Mouse (Mus musculus) ovary, postnatal 10 days (tissue): ENCODE measurements around the gene Coil.
"Not testable (repeated sequence)": the region's sequence is repeated elsewhere in the genome, so short reads cannot be mapped to it uniquely, and the experiment has no call there.

Source experiments
- DNase-seq: peaks from one replicate; pipeline ENCODE4 v3.0.0; 2022; ENCODE audit warnings: low spot score

Gene Coil

GRCm38 (mm10) chr11:89006404-89006803, 36.4 kb downstream of the Coil start:
- DNase-seq, result no peak

- DNase-seq, result no peak
These were observed 37.5 kb downstream of the Coil start for GRCm38 (mm10) chr11:89007582-89007981.

- no peak for DNase-seq
These were observed 39.0 kb downstream of the Coil start for GRCm38 (mm10) chr11:89009066-89009465.

- DNase-seq, result no peak
These were observed 39.4 kb downstream of the Coil start for GRCm38 (mm10) chr11:89009496-89009895.

- no peak for DNase-seq
These were observed 42.2 kb downstream of the Coil start for GRCm38 (mm10) chr11:89012241-89012640.

- no peak for DNase-seq
These were observed 47.6 kb downstream of the Coil start for GRCm38 (mm10) chr11:89017514-89018182.

GRCm38 (mm10) chr11:89020681-89021305, 50.7 kb downstream of the Coil start:
- no peak for DNase-seq

- DNase-seq, result no peak
These were observed 51.6 kb downstream of the Coil start for GRCm38 (mm10) chr11:89021687-89022086.

GRCm38 (mm10) chr11:89022120-89022731, 52.2 kb downstream of the Coil start:
- DNase-seq, result no peak

- no peak for DNase-seq
These were observed 53.4 kb downstream of the Coil start for GRCm38 (mm10) chr11:89023477-89023876.

- DNase-seq, result no peak
These were observed 54.3 kb downstream of the Coil start for GRCm38 (mm10) chr11:89024181-89024881.

GRCm38 (mm10) chr11:89025603-89026002, 55.6 kb downstream of the Coil start:
- DNase-seq, result no peak

GRCm38 (mm10) chr11:89026117-89026516, 56.1 kb downstream of the Coil start:
- DNase-seq, result no peak

- no peak for DNase-seq
These were observed 57.9 kb downstream of the Coil start for GRCm38 (mm10) chr11:89027955-89028361.

GRCm38 (mm10) chr11:89028871-89029405, 58.9 kb downstream of the Coil start:
- no peak for DNase-seq

GRCm38 (mm10) chr11:89030552-89030951, 60.5 kb downstream of the Coil start:
- DNase-seq, result no peak

- DNase-seq, result no peak
These were observed 61.1 kb downstream of the Coil start for GRCm38 (mm10) chr11:89031189-89031588.

GRCm38 (mm10) chr11:89034592-89034991, 64.5 kb downstream of the Coil start:
- no peak for DNase-seq

GRCm38 (mm10) chr11:89035552-89035951, 65.5 kb downstream of the Coil start:
- no peak for DNase-seq

GRCm38 (mm10) chr11:89038496-89038895, 68.4 kb downstream of the Coil start:
- no peak for DNase-seq

GRCm38 (mm10) chr11:89039325-89039724, 69.3 kb downstream of the Coil start:
- no peak for DNase-seq

- DNase-seq, result not testable (repeated sequence)
These were observed 71.0 kb downstream of the Coil start for GRCm38 (mm10) chr11:89041073-89041472.
